Mouse (Mus musculus) R1 (cell line): ENCODE results near the gene Pitpnm1.
A peak's percentile ranks its signal among the peaks of the same experiment; 100 is the strongest.

Experiments used
- DNase-seq: peaks from one replicate; pipeline ENCODE4 v3.0.0-alpha.2; 2018; ENCODE audit warnings: low read depth, low spot score

Pitpnm1 gene

DNA sequence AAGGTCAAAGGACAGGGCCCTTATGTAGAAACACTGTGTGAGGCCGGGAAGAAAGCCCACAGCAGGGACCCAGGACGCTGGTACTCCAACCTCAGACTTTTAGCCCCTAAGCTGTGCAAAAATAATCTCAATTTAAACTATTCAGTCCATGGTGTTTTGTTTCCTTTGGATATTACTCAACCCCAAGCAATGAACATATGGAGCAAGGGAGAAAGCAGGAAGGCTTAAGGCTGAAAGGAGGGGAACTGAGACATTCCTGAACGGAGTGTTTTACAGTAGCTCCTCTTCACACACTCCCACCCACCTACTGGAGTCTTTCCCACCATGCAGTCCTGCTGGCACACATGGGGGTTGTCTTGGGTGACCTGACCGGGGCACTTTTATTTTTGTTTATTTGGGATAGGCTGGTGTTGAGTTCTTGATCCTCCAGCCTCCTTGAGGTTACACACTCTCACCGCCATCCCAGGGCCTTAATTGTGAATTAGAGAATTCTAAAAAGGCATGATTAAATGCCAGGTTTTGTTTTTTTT lies 5.0 kb upstream of the Pitpnm1 start:
- DNase-seq = no peak

DNA sequence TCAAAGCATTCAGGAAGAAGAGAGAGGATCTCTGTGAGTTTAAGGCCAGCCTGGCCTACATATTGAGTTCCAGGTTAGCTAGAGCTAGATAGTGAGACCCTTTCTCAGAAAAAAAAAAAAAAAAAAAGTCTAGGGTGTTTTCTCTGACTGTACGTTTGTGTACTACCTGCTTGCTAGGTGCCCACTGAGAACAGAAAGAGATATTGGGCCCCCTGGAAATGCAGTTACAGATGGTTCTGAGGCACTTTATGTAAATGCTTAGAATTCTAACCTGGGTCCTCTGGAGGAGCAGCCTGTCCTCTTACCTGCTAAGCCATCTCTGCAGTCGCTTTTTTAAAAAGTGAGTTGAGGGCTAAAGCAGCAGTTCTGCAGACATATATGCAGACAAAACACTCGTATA lies 4.0 kb upstream of the Pitpnm1 start:
- no peak for DNase-seq

GRCm38 (mm10) chr19:4096642-4097440 lies 3.0 kb upstream of the Pitpnm1 start, which contains the start of gene Cdk2ap2:
Gene Cdk2ap2, plus strand, starts transcription at chr19:4097182.
- DNase-seq = peak; percentile 99

- peak; percentile 96 for DNase-seq
These were observed 2.4 kb upstream of the Pitpnm1 start for GRCm38 (mm10) chr19:4097441-4097825.

GRCm38 (mm10) chr19:4098426-4098825 lies 1.4 kb upstream of the Pitpnm1 start:
- no peak for DNase-seq

- peak; percentile 82 for DNase-seq
These were observed 742 bp upstream of the Pitpnm1 start for GRCm38 (mm10) chr19:4099056-4099455.

DNA sequence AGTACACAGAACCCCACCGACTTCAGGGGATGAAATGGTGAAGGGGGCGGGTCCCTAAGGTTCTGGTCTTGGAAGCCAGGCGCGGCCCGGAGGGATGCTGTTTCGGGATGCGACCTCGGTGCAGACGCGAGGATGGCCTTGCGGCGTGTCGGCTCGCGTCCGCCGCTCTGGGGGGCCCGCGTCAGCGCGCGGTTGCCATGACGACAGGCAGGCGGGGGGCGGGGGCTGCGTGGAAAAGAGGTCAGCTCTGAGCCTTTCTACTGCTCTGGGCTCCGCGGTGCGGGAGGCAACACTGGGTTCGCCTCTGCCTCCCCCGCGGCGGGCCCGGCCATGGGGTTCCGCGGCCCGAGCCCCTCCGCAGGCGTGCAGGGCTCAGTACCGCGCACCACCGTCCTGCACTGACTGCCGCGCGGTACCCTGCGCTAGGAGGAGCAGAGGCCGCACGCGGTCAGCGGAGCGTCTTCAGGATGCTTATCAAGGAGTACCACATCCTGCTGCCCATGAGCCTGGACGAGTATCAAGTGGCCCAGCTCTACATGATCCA lies 992 bp downstream of the Pitpnm1 start:
- peak; percentile 49 for DNase-seq

DNA sequence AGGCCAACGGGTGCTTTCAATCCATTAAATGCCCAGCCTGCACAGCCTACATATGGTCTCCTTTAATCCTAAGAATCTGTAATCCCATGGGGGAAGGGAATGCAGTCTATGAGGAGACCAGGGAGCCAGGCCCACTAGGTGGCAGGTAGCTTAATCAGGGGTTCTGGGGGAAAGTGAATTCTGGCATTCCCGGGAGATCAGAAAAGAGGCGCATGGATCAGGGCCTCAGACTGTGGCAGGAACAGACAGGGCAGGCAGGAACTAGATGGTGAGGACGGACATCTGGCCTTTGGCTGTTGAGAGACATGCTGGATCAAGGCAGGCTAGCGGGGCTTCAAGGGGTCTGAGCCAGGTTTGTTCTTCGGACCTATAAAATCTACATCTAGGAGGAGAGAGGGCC lies 1.7 kb downstream of the Pitpnm1 start:
- DNase-seq = no peak

DNA sequence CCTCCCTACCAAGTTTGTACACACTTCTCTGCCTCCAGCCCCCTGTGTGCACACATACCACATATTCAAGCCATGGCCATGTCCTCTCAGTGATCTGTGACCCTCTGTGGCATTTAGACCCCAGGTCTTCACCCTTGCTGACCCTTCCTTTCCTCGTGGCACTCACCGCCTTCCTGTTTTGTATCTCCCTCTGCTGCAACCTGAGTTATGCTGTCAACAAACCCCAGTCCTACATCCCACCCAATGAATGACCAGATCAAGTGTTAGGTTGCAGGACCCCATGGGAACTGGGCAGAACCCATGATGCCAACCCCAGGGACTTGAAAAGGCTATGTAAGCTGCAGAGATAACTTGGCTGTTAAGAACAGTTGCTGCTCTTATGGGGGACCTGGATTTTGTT lies 2.3 kb downstream of the Pitpnm1 start:
- no peak for DNase-seq

DNA sequence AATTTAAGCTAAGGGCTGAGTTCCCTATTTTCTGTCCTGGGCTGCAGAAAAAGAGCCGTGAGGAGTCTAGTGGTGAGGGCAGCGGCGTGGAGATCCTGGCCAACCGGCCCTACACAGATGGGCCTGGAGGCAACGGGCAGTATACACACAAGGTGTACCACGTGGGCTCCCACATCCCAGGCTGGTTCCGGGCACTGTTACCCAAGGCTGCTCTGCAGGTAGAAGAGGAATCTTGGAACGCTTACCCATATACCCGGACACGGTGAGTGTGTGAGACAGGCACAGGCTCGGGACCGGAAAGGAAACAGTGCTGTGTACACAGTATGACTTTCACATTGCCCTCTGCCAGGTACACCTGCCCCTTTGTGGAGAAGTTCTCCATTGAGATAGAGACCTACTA lies 2.8 kb downstream of the Pitpnm1 start:
- DNase-seq = no peak

DNA sequence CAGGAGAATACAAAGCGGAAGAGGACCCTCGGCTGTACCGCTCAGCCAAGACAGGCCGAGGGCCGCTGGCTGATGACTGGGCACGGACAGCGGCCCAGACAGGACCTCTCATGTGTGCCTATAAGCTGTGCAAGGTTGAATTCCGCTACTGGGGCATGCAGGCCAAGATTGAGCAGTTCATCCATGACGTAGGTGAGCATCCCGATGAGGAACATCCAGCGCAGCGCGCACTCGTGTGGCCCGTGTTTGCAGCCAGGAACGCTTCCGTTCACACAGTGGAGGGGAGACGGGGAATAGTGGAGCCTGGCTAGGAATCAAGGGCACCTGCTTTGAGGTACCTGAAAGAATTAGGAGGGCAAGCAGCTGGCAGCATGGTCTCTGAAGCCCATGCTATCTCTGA lies 3.5 kb downstream of the Pitpnm1 start:
- no peak for DNase-seq

- DNase-seq = no peak
These were observed 4.0 kb downstream of the Pitpnm1 start for GRCm38 (mm10) chr19:4103792-4104191.

DNA sequence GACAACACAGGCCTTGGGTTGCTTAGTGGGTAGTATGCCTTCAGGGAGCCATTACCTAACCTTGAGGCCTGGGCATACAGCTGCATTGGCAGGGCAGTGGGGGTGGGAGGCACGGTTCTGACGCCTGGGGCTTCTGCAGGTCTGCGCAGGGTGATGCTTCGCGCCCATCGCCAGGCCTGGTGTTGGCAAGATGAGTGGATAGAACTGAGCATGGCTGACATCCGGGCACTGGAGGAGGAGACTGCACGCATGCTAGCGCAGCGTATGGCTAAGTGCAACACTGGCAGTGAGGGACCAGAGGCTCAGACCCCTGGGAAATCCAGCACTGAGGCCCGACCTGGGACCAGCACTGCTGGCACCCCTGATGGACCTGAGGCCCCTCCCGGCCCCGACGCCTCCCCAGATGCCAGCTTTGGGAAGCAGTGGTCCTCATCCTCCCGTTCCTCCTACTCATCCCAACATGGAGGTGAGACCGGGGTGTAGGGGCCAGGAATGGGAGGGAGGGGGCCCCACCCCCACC lies 4.9 kb downstream of the Pitpnm1 start:
- DNase-seq = no peak

- no peak for DNase-seq
These were observed 6.9 kb downstream of the Pitpnm1 start for GRCm38 (mm10) chr19:4106654-4107053.

GRCm38 (mm10) chr19:4108535-4108934 lies 8.7 kb downstream of the Pitpnm1 start:
- DNase-seq = no peak

GRCm38 (mm10) chr19:4112063-4112960 lies 12.5 kb downstream of the Pitpnm1 start:
- no peak for DNase-seq

DNA sequence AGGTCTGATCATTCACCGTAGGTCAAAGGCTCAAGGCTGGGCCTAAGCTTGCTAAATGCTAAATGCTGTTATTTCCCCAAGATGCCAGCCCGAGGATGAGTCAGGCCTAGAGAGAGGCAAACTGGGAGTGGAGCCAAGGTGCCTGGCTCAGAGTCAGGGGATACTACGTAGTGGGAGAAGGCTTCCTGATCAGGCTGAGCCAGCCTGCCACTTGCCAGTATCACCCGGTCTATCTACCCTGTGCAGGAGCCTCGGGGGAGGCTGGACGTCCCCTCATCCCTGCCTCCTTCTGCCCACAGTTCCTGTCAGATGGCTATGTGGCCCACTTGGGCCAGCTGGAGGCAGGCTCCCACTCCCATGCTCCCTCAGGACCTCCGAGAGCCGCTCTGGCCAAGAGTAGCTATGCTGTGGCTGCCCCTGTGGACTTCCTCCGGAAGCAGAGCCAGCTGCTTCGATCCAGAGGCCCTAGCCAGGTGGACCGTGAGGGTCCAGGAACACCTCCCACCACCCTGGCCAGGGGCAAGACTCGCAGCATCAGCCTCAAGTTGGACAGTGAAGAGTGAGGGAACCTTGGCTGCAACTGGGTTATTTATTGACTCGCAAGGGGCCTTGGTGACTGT lies 13.5 kb downstream of the Pitpnm1 start:
- no peak for DNase-seq

DNA sequence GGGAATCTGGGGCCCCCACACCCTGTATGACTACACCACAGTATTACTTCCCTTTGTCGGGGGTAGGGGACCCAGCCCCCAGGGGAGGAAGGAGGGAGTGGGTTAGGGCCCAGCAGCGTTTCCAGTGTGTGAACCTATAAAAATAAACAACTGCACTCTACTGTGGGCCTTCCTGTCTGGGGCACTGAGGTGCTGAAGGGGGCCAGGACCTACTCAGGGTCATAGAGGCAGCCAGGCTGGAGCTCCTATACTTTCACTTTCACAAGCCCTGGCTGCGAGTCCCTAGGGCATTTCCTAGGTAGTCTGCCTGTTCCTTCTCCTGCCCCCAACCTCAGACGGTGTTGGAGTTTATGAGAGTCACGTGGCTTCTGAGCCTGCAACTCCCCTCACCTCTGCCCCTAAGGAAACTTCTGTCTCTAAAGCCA lies 14.0 kb downstream of the Pitpnm1 start:
- no peak for DNase-seq

DNA sequence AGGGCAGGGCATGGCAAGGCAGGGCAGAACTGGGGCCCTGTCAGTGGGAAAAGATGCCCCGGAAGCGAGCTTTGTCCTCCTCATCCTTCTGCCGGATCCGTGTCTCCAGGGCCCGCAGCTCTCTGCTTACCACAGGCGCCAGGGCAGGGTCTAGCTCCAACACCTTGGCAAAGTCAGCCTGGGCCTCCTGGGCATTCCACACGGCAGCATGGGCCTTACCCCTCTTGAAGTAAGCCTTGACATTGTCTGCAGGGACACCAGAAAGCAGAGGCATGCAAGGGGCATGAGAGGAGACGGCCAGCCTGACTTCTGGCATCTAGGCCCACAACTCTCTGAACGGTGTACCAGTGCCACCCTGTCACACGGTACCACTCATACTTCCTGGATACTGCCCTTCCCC lies 14.8 kb downstream of the Pitpnm1 start:
- DNase-seq = no peak

GRCm38 (mm10) chr19:4115144-4115543 lies 15.3 kb downstream of the Pitpnm1 start:
- no peak for DNase-seq

- no peak for DNase-seq
These were observed 16.0 kb downstream of the Pitpnm1 start for GRCm38 (mm10) chr19:4115816-4116215.
